Mouse (Mus musculus) C2C12 (cell line): Measurements from ENCODE around the gene Stim1.
A peak's percentile ranks its signal among the peaks of the same experiment; 100 is the strongest.

Source experiments
- CEBPB ChIP-seq: IDR thresholded peaks from one replicate; pipeline ENCODE4 v1.6.1; 2011; ENCODE audit warnings: low read depth, mild to moderate bottlenecking, control low read depth, moderate library complexity
- CTCF ChIP-seq: IDR thresholded peaks from one replicate; pipeline ENCODE4 v1.5.1; 2011; ENCODE audit not compliant: control insufficient read depth, insufficient read depth, insufficient read length
- FOSL1 ChIP-seq: IDR thresholded peaks from one replicate; pipeline ENCODE4 v1.8.0; 2011; ENCODE audit warnings: mild to moderate bottlenecking, low read length; ENCODE audit not compliant: poor library complexity, insufficient read depth, severe bottlenecking
- MAX ChIP-seq: IDR thresholded peaks from one replicate; pipeline ENCODE4 v1.6.1; 2011; ENCODE audit warnings: mild to moderate bottlenecking, control low read depth
- MYOD1 ChIP-seq: IDR thresholded peaks from one replicate; pipeline ENCODE4 v1.6.1; 2011; ENCODE audit warnings: low read depth; ENCODE audit not compliant: control insufficient read depth, insufficient read length
- USF1 ChIP-seq: IDR thresholded peaks from one replicate; pipeline ENCODE4 v1.6.1; 2011; ENCODE audit warnings: low read depth, mild to moderate bottlenecking, control low read depth, moderate library complexity

- TF ChIP-seq CTCF = peak; percentile 54
- TF ChIP-seq FOSL1 = no peak
- TF ChIP-seq USF1 = no peak
- TF ChIP-seq MAX = no peak
- TF ChIP-seq CEBPB = no peak
- no peak for TF ChIP-seq MYOD1
Measured at GRCm38 (mm10) chr7:102417398-102417797, 149.8 kb downstream of the Stim1 start.
